Mouse (Mus musculus) limb, embryonic 10.5 days (tissue): ENCODE data around the gene Qprt. TPM values are rescaled to one million over a fixed set of nuclear protein-coding genes. Genes with fewer than 3 reads are reported as not detected.

ENCODE experiments used
- DNase-seq: peaks from one replicate; pipeline ENCODE4 v3.0.0-alpha.2; 2017; ENCODE audit warnings: low spot score
- H3K27ac ChIP-seq: fragments of 300-500 bp; sonication (generic); 2 replicates; pipeline ENCODE4 v1.5.1; 2016; ENCODE audit warnings: mild to moderate bottlenecking
- H3K27me3 ChIP-seq: fragments of 300-500 bp; sonication (generic); 2 replicates; pipeline ENCODE4 v1.6.1; 2016; ENCODE audit warnings: low read depth, mild to moderate bottlenecking; ENCODE audit not compliant: poor library complexity, severe bottlenecking
- H3K36me3 ChIP-seq: fragments of 300-500 bp; sonication (generic); 2 replicates; pipeline ENCODE4 v1.6.1; 2016; ENCODE audit warnings: mild to moderate bottlenecking, moderate library complexity
- H3K4me1 ChIP-seq: fragments of 300-500 bp; sonication (generic); 2 replicates; pipeline ENCODE4 v1.6.1; 2016
- H3K4me3 ChIP-seq: fragments of 300-500 bp; sonication (generic); 2 replicates; pipeline ENCODE4 v1.5.1; 2016; ENCODE audit warnings: mild to moderate bottlenecking, moderate library complexity
- H3K9me3 ChIP-seq: fragments of 300-500 bp; sonication (generic); replicated peaks from 2 replicates; pipeline ENCODE4 v1.6.1; 2016; ENCODE audit warnings: mild to moderate bottlenecking
- WGBS: fragments of 180-500 bp; shearing (Covaris S2); methylation state at CpG from one replicate; pipeline ENCODE4 v1.1.7; 2016; 5-methylcytosine and 5-hydroxymethylcytosine counted together
- polyA plus RNA-seq: library from polyadenylated mRNA; unstranded; fragments of >200 nt; fragmentation: Nextera tagmentation; extraction: Ambion mirVana; gene quantifications from 2 replicates; pipeline ENCODE4 v1.2.1, GENCODE M21; 2016

The Qprt gene
- polyA plus RNA-seq = 1.7 TPM in 2 replicates

- DNase-seq = peak; percentile 38
- WGBS = 8% methylated on average over 7 of the region's 7 CpGs
- Histone ChIP-seq H3K4me3 (peak within 1 kb of the TSS; percentile 18), H3K9me3 (no peaks in the 10 kb centered on the region; the same call in 1 of the 2 replicates), H3K36me3 (no peaks in the 10 kb centered on the region), H3K27ac (0 out of 2 replicates have a peak within 1 kb of the TSS, but pooled peaks have one; percentile 28), H3K4me1 (peaks cover 30% of the 10 kb centered on the region), H3K27me3 (peaks cover 42% of the 10 kb centered on the region)
Observed at GRCm38 (mm10) chr7:127121911-127122270, at the start of gene Qprt. Qprt (minus strand) TSS chr7:127122226.

- Histone ChIP-seq H3K36me3 (no peaks in the 10 kb centered on the region), H3K27me3 (no peaks in the 10 kb centered on the region), H3K4me1 (no peaks in the 10 kb centered on the region), H3K4me3 (no peak overlapping the region), H3K27ac (no peak overlapping the region), H3K9me3 (no peaks in the 10 kb centered on the region)
- DNase-seq = no peak
- WGBS = 92% methylated on average over 5 of the region's 5 CpGs
Observed at GRCm38 (mm10) chr7:127166501-127166900, 44.5 kb upstream of the Qprt start.

GRCm38 (mm10) chr7:127165607-127166493 lies 43.8 kb upstream of the Qprt start:
- 90% methylated on average over 12 of the region's 12 CpGs for WGBS
- H3K27ac ChIP-seq = no peak overlapping the region
- no peaks in the 10 kb centered on the region for H3K4me1 ChIP-seq
- no peak overlapping the region for H3K4me3 ChIP-seq
- no peak for DNase-seq
- H3K27me3 ChIP-seq = no peaks in the 10 kb centered on the region
- H3K9me3 ChIP-seq = no peaks in the 10 kb centered on the region
- no peaks in the 10 kb centered on the region for H3K36me3 ChIP-seq

- no peaks in the 10 kb centered on the region for H3K4me1 ChIP-seq
- no peaks in the 10 kb centered on the region for H3K27me3 ChIP-seq
- no peak overlapping the region for H3K4me3 ChIP-seq
- no peaks in the 10 kb centered on the region for H3K36me3 ChIP-seq
- H3K27ac ChIP-seq = no peak overlapping the region
- no peaks in the 10 kb centered on the region for H3K9me3 ChIP-seq
- DNase-seq = no peak
- WGBS = 89% methylated on average over 4 of the region's 4 CpGs
Observed at GRCm38 (mm10) chr7:127164002-127164401, 42.0 kb upstream of the Qprt start.

- WGBS = 84% methylated on average over 5 of the region's 5 CpGs
- no peak for DNase-seq
- H3K4me1 ChIP-seq = no peaks in the 10 kb centered on the region
- no peaks in the 10 kb centered on the region for H3K36me3 ChIP-seq
- H3K9me3 ChIP-seq = no peaks in the 10 kb centered on the region
- no peaks in the 10 kb centered on the region for H3K27me3 ChIP-seq
- no peak overlapping the region for H3K27ac ChIP-seq
- H3K4me3 ChIP-seq = no peak overlapping the region
Observed at GRCm38 (mm10) chr7:127162546-127162945, 40.5 kb upstream of the Qprt start.

GRCm38 (mm10) chr7:127157548-127157947 lies 35.5 kb upstream of the Qprt start:
- no peak for DNase-seq
- Histone ChIP-seq H3K27me3 (no peaks in the 10 kb centered on the region), H3K9me3 (no peaks in the 10 kb centered on the region), H3K27ac (no peak overlapping the region), H3K4me1 (no peaks in the 10 kb centered on the region), H3K36me3 (no peaks in the 10 kb centered on the region), H3K4me3 (no peak overlapping the region)
- WGBS = 91% methylated on average over 4 of the region's 4 CpGs

- H3K4me1 ChIP-seq = no peaks in the 10 kb centered on the region
- 90% methylated on average over 3 of the region's 3 CpGs for WGBS
- no peak for DNase-seq
- H3K4me3 ChIP-seq = no peak overlapping the region
- no peaks in the 10 kb centered on the region for H3K36me3 ChIP-seq
- no peak overlapping the region for H3K27ac ChIP-seq
- no peaks in the 10 kb centered on the region for H3K9me3 ChIP-seq
- no peaks in the 10 kb centered on the region for H3K27me3 ChIP-seq
Observed at GRCm38 (mm10) chr7:127153477-127153876, 31.5 kb upstream of the Qprt start.

GRCm38 (mm10) chr7:127152464-127152863 lies 30.4 kb upstream of the Qprt start:
- Histone ChIP-seq H3K9me3 (no peaks in the 10 kb centered on the region), H3K27me3 (no peaks in the 10 kb centered on the region), H3K4me3 (no peak overlapping the region), H3K27ac (no peak overlapping the region), H3K4me1 (no peaks in the 10 kb centered on the region), H3K36me3 (no peaks in the 10 kb centered on the region)
- DNase-seq = no peak
- 95% methylated on average over 6 of the region's 6 CpGs for WGBS

- Histone ChIP-seq H3K27ac (no peak overlapping the region), H3K4me3 (no peak overlapping the region), H3K9me3 (no peaks in the 10 kb centered on the region), H3K27me3 (no peaks in the 10 kb centered on the region), H3K4me1 (peaks cover 3% of the 10 kb centered on the region; the same call in 1 of the 2 replicates), H3K36me3 (no peaks in the 10 kb centered on the region)
- no peak for DNase-seq
- 64% methylated on average over 3 of the region's 3 CpGs for WGBS
Observed at GRCm38 (mm10) chr7:127147901-127148300, 25.9 kb upstream of the Qprt start.

- no peak for DNase-seq
- H3K9me3 ChIP-seq = no peaks in the 10 kb centered on the region
- H3K4me3 ChIP-seq = no peak overlapping the region
- WGBS = 73% methylated on average over 2 of the region's 2 CpGs
- peaks cover 3% of the 10 kb centered on the region; the same call in 1 of the 2 replicates for H3K4me1 ChIP-seq
- H3K36me3 ChIP-seq = no peaks in the 10 kb centered on the region
- no peak overlapping the region for H3K27ac ChIP-seq
- no peaks in the 10 kb centered on the region for H3K27me3 ChIP-seq
Observed at GRCm38 (mm10) chr7:127146267-127146603, 24.2 kb upstream of the Qprt start.

GRCm38 (mm10) chr7:127145387-127146266 lies 23.6 kb upstream of the Qprt start:
- Histone ChIP-seq H3K36me3 (no peaks in the 10 kb centered on the region), H3K27me3 (no peaks in the 10 kb centered on the region), H3K9me3 (no peaks in the 10 kb centered on the region), H3K4me3 (no peak overlapping the region), H3K4me1 (peaks cover 3% of the 10 kb centered on the region; the same call in 1 of the 2 replicates), H3K27ac (0 out of 2 replicates have a peak overlapping the region, but pooled peaks have one; percentile 30)
- DNase-seq = no peak
- 56% methylated on average over 9 of the region's 9 CpGs for WGBS

GRCm38 (mm10) chr7:127144412-127144811 lies 22.4 kb upstream of the Qprt start:
- Histone ChIP-seq H3K4me3 (no peak overlapping the region), H3K4me1 (peaks cover 3% of the 10 kb centered on the region; the same call in 1 of the 2 replicates), H3K27me3 (no peaks in the 10 kb centered on the region), H3K36me3 (no peaks in the 10 kb centered on the region), H3K27ac (no peak overlapping the region), H3K9me3 (no peaks in the 10 kb centered on the region)
- 86% methylated on average over 7 of the region's 7 CpGs for WGBS
- no peak for DNase-seq

- DNase-seq = no peak
- H3K4me1 ChIP-seq = peaks cover 7% of the 10 kb centered on the region
- no peaks in the 10 kb centered on the region for H3K36me3 ChIP-seq
- no peak overlapping the region for H3K4me3 ChIP-seq
- H3K9me3 ChIP-seq = no peaks in the 10 kb centered on the region
- 96% methylated on average over 4 of the region's 4 CpGs for WGBS
- no peaks in the 10 kb centered on the region for H3K27me3 ChIP-seq
- H3K27ac ChIP-seq = no peak overlapping the region
Observed at GRCm38 (mm10) chr7:127142666-127143065, 20.6 kb upstream of the Qprt start.
